Mouse (Mus musculus): ENCODE measurements around the gene Chn1. TPM values are rescaled to one million over a fixed set of nuclear protein-coding genes. Genes with fewer than 3 reads are reported as not detected.

Gene Chn1
- polyA plus RNA-seq, 2 experiments: 0.34 to 0.70 TPM

DNA sequence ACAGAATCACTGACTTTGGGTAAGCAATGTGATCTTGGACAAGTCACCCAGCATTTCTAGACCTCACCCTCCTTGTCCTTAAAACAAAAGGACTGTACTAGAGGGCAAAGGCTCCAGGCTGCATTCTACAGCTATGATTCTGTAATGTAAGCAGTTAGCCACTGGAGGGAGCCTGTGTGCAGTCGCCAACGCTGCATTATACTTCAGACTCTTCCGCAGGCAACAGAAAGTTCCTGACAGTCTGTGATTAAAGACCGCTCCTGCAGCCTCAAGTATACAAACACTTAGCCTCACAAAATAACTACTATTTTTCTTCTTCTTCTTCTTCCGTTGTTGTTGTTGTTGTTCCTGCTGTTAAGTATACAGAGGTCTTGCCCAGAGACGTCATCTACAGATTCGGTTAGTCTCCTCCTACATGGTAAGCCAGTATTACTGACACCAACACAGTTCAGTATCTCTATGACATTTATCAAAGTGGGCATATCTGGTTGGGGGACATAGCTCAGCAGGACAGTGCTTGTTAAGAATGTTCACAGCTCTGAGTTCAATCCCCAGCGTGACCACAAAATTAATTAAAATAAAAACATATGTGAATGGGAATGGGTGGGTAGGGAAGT is 208.0 kb downstream of the Chn1 start:
- TF ChIP-seq EP300 (IDR thresholded peaks at IDR 0.05; ENCODE audit: low read depth): no peak
- TF ChIP-seq CTCF (IDR thresholded peaks at IDR 0.05; ENCODE audit: low read depth): peak; percentile 81
- 18% methylated on average over 8 of the region's 8 CpGs for WGBS (ENCODE audit: insufficient replicate concordance)
- ATAC-seq (ENCODE audit: insufficient read depth): no peak
- Histone ChIP-seq H3K4me1 (replicated peaks; ENCODE audit: control insufficient read depth in 2 of 2, insufficient read depth in 2 of 2, low read length in 1 of 2) (no peaks in the 10 kb centered on the region), H3K36me3 (replicated peaks; ENCODE audit: control insufficient read depth, insufficient read depth, low read depth) (no peaks in the 10 kb centered on the region), H3K27me3 (ENCODE audit: control insufficient read depth, insufficient read depth, low read length) (no peaks in the 10 kb centered on the region), H3K4me3 (ENCODE audit: insufficient read depth in 1 of 2, low read depth in 2 of 2, low read length in 2 of 2) (no peak overlapping the region; a peak in 1 of 4 replicates), H3K4me2 (ENCODE audit: low read depth) (peak overlapping the region; percentile 53), H3K27ac (no peak overlapping the region), H3K9ac (replicated peaks) (no peak overlapping the region), H3K9me3 (ENCODE audit: control insufficient read depth, low read length) (no peaks in the 10 kb centered on the region)
- DNase-seq (ENCODE audit: low read depth in 3 of 3, low spot score in 3 of 3): peak in 2 of 3 experiments; percentile 26 to 28

DNA sequence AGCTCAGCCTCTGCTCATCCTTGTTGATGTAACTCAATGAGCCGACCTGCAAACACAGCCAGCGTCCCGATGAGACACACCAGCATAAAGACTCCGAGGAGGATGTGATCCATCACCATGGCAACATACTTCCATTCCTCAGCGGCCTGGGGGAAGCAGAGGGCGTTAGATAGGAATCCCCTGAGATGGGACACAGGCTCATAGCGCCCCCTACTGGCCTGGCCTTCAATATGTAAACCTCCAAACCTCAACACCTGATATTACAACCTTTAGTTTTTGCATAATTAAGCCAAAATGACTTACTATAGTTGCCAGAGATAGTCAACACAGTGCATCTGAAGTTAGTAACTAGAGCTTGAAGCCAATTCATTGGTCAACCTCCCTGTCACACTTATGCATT is 209.0 kb downstream of the Chn1 start:
- no peak overlapping the region for H3K4me2 ChIP-seq (ENCODE audit: low read depth)
- H3K36me3 ChIP-seq (replicated peaks; ENCODE audit: control insufficient read depth, insufficient read depth, low read depth): no peaks in the 10 kb centered on the region
- no peak overlapping the region for H3K9ac ChIP-seq (replicated peaks)
- H3K4me3 ChIP-seq (ENCODE audit: insufficient read depth in 1 of 2, low read depth in 2 of 2, low read length in 2 of 2): no peak overlapping the region
- DNase-seq (ENCODE audit: low read depth in 3 of 3, low spot score in 3 of 3) (peak in 1 of 3 experiments; percentile 17), ATAC-seq (ENCODE audit: insufficient read depth) (no peak)
- H3K9me3 ChIP-seq (ENCODE audit: control insufficient read depth, low read length): no peaks in the 10 kb centered on the region
- no peak overlapping the region for H3K27ac ChIP-seq
- TF ChIP-seq EP300 (IDR thresholded peaks at IDR 0.05; ENCODE audit: low read depth): no peak
- TF ChIP-seq CTCF (IDR thresholded peaks at IDR 0.05; ENCODE audit: low read depth): peak; percentile 77
- H3K27me3 ChIP-seq (ENCODE audit: control insufficient read depth, insufficient read depth, low read length): no peaks in the 10 kb centered on the region
- 11% methylated on average over 7 of the region's 7 CpGs for WGBS (ENCODE audit: insufficient replicate concordance)
- H3K4me1 ChIP-seq (replicated peaks; ENCODE audit: control insufficient read depth in 2 of 2, insufficient read depth in 2 of 2, low read length in 1 of 2): peaks cover 2 to 7% of the 10 kb centered on the region in 2 experiments; a peak in 2 of 4 replicates

DNA sequence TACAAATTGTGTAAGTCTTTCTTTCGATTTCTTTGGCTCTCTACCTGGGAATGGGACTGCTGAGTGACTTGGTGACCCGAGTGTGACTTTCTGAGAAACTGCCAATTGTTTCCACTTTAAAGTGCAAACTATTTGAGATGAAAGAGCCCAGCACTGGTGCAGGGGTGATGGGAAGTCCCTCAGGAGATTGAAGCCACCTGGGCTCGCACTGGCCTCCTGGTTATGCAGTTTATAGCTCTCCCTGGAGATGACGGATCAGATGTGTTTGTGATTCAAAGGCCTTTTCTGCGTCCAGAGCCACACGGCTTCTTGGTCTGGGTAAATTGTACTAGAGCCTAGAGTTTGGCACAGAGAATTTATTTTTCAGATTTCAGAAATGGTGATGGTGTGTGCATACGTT is 211.5 kb downstream of the Chn1 start:
- Histone ChIP-seq H3K9me3 (ENCODE audit: control insufficient read depth, low read length) (no peaks in the 10 kb centered on the region), H3K4me1 (replicated peaks; ENCODE audit: control insufficient read depth in 2 of 2, insufficient read depth in 2 of 2, low read length in 1 of 2) (peaks cover 2 to 9% of the 10 kb centered on the region in 2 experiments; a peak in 2 of 4 replicates), H3K4me3 (ENCODE audit: insufficient read depth in 1 of 2, low read depth in 2 of 2, low read length in 2 of 2) (no peak overlapping the region), H3K4me2 (ENCODE audit: low read depth) (no peak overlapping the region), H3K36me3 (replicated peaks; ENCODE audit: control insufficient read depth, insufficient read depth, low read depth) (no peaks in the 10 kb centered on the region), H3K27ac (no peak overlapping the region), H3K9ac (replicated peaks) (no peak overlapping the region), H3K27me3 (ENCODE audit: control insufficient read depth, insufficient read depth, low read length) (no peaks in the 10 kb centered on the region)
- DNase-seq (ENCODE audit: low read depth in 3 of 3, low spot score in 3 of 3) (no peak), ATAC-seq (ENCODE audit: insufficient read depth) (no peak)
- TF ChIP-seq CTCF (IDR thresholded peaks at IDR 0.05; ENCODE audit: low read depth): no peak
- TF ChIP-seq EP300 (IDR thresholded peaks at IDR 0.05; ENCODE audit: low read depth): no peak
- 61% methylated on average over 7 of the region's 7 CpGs for WGBS (ENCODE audit: insufficient replicate concordance)

DNA sequence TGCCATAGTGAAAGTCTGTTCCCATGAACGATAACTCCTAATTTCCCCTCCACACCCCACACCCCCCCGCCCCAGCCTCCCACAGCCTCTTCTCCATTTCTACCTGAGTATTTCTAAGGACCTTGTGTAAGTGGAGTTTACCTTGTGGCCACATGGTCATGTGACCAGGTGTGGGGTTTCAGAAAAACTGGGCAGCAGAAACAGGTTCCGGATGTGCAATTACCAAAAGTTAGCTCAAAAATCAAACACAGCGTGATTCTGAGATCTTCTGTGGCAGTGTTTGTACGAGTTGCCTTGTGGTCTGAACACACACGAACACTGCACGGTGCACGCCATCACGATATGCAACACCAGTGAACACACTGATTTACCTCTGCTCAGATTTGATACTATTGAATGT is 212.5 kb downstream of the Chn1 start:
- H3K4me3 ChIP-seq (ENCODE audit: insufficient read depth in 1 of 2, low read depth in 2 of 2, low read length in 2 of 2): no peak overlapping the region
- H3K9me3 ChIP-seq (ENCODE audit: control insufficient read depth, low read length): no peaks in the 10 kb centered on the region
- WGBS (ENCODE audit: insufficient replicate concordance): 69% methylated on average over 9 of the region's 9 CpGs
- no peak overlapping the region for H3K27ac ChIP-seq
- DNase-seq (ENCODE audit: low read depth in 3 of 3, low spot score in 3 of 3): no peak
- peaks cover 2 to 9% of the 10 kb centered on the region in 2 experiments; a peak in 2 of 4 replicates for H3K4me1 ChIP-seq (replicated peaks; ENCODE audit: control insufficient read depth in 2 of 2, insufficient read depth in 2 of 2, low read length in 1 of 2)
- H3K9ac ChIP-seq (replicated peaks): no peak overlapping the region
- ATAC-seq (ENCODE audit: insufficient read depth): no peak
- TF ChIP-seq EP300 (IDR thresholded peaks at IDR 0.05; ENCODE audit: low read depth) (no peak), CTCF (IDR thresholded peaks at IDR 0.05; ENCODE audit: low read depth) (no peak)
- H3K4me2 ChIP-seq (ENCODE audit: low read depth): no peak overlapping the region
- H3K36me3 ChIP-seq (replicated peaks; ENCODE audit: control insufficient read depth, insufficient read depth, low read depth): no peaks in the 10 kb centered on the region
- no peaks in the 10 kb centered on the region for H3K27me3 ChIP-seq (ENCODE audit: control insufficient read depth, insufficient read depth, low read length)

DNA sequence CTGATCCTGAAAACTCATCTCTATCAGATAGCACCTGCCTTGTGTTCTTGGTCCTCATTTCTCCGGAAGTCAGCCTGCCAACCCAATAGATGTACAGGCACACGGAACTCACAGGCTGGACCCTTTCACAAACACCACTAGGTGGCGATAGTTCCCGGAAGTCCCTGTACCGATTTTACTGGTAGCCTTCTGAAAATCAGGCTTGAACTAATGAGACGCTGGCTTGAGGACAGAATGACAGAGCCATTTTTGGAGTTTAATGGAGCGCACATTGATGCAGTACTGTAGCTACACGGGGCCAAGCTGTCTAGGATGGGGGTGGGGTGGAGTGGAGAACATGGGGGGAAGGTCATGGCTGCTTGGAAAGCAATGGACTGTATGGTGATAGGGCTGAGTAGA is 213.5 kb downstream of the Chn1 start:
- Histone ChIP-seq H3K4me1 (replicated peaks; ENCODE audit: control insufficient read depth in 2 of 2, insufficient read depth in 2 of 2, low read length in 1 of 2) (peaks cover 2 to 9% of the 10 kb centered on the region in 2 experiments; a peak in 2 of 4 replicates), H3K9me3 (ENCODE audit: control insufficient read depth, low read length) (no peaks in the 10 kb centered on the region), H3K36me3 (replicated peaks; ENCODE audit: control insufficient read depth, insufficient read depth, low read depth) (no peaks in the 10 kb centered on the region), H3K4me3 (ENCODE audit: insufficient read depth in 1 of 2, low read depth in 2 of 2, low read length in 2 of 2) (peak overlapping the region in 1 of 2 experiments; percentile 39; a peak in 2 of 4 replicates), H3K27ac (no peak overlapping the region), H3K27me3 (ENCODE audit: control insufficient read depth, insufficient read depth, low read length) (no peaks in the 10 kb centered on the region), H3K9ac (replicated peaks) (no peak overlapping the region), H3K4me2 (ENCODE audit: low read depth) (peak overlapping the region; percentile 49)
- ATAC-seq (ENCODE audit: insufficient read depth) (peak; percentile 23; the same call in 1 of the 2 replicates), DNase-seq (ENCODE audit: low read depth in 3 of 3, low spot score in 3 of 3) (peak; percentile 38 to 61 (median 45))
- 3% methylated on average over 8 of the region's 8 CpGs for WGBS (ENCODE audit: insufficient replicate concordance)
- TF ChIP-seq CTCF (IDR thresholded peaks at IDR 0.05; ENCODE audit: low read depth) (peak; percentile 81), EP300 (IDR thresholded peaks at IDR 0.05; ENCODE audit: low read depth) (no peak)
